Mouse (Mus musculus) E14TG2a.4 (cell line): ENCODE data around the gene Bmp2k.
A peak's percentile ranks its signal among the peaks of the same experiment; 100 is the strongest.

Experiments
- CTCF ChIP-seq: conservative IDR thresholded peaks from 2 replicates; pipeline ENCODE4 v1.5.1; 2014; ENCODE audit warnings: low read length
- NANOG ChIP-seq: IDR thresholded peaks from 2 replicates; pipeline ENCODE4 v1.6.1; 2014; ENCODE audit warnings: borderline replicate concordance, low read length, mixed read lengths
- POU5F1 ChIP-seq: IDR thresholded peaks from 2 replicates; pipeline ENCODE4 v1.6.1; 2014; ENCODE audit warnings: low read length, borderline replicate concordance

DNA sequence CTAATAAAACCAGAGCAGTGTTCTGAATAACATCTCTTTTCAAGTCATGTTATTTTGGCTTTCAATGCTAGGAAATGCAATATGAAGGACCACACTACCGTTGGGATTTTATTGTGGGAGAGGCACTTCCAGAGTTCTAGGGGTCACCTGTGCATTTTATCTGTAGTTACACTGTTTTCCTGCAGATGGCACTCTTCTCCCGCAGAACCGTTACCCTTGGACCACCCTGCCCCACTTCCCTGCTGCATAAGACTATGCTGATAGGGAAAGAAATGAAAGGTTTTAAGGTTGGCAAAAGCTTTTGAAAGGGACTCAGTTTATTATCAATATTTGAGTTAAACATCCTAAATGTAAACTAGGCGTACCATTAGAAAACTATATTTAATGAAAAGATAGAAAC lies 128.5 kb downstream of the Bmp2k start:
- TF ChIP-seq CTCF, result peak; percentile 37
- TF ChIP-seq POU5F1, result no peak
- TF ChIP-seq NANOG, result no peak
